Comparison of ENCODE assay signal across 8 mouse cellular contexts in the genomic region with DNA sequence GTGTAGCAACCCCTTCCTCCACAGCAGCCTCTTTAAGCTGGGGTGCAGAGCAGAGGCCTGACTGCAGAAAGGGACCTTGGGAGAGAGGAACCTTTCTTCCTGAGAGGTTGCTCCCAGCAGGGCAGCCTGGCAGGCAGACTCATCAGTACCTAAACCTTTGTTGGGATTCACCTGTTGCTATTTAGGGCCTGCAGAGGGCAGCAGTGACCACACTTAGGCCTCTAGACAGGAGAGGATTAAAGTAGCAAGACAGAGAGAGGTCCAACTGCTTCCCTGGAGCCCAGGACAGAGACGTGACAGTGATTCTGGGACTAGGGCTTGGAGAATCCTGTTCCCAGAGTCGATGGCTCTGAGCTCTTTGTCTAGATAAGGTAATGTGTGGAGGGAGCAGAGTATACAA. TPM values are rescaled to one million over a fixed set of nuclear protein-coding genes. Genes with fewer than 3 reads are reported as not detected.
A peak's percentile ranks its signal among the peaks of the same experiment; 100 is the strongest.
DNase-seq lines count a peak whose midpoint lies in the region; ATAC-seq and TF ChIP-seq lines count a peak whose summit lies in the region.

No protein-coding gene starts in this region.

- H3K27me3 ChIP-seq in heart, embryonic 13.5 days (replicated peaks) = peaks cover 30% of the 10 kb centered on the region
- no peaks in the 10 kb centered on the region for H3K27me3 ChIP-seq in thymus, adult 2 months (ENCODE audit: control insufficient read depth, insufficient read depth, low read length)

- 0% methylated on average over 2 of the region's 2 CpGs for WGBS in heart, embryonic 13.5 days
- WGBS in thymus, adult 2 months = 21% methylated on average over 2 of the region's 2 CpGs

- no peaks in the 10 kb centered on the region for H3K36me3 ChIP-seq in heart, embryonic 13.5 days
- no peaks in the 10 kb centered on the region for H3K36me3 ChIP-seq in thymus, adult 2 months (ENCODE audit: control insufficient read depth, insufficient read depth, low read length)

- H3K9ac ChIP-seq in heart, embryonic 13.5 days = peak overlapping the region; percentile 64; the same call in 1 of the 2 replicates

- no peaks in the 10 kb centered on the region for H3K9me3 ChIP-seq in heart, embryonic 13.5 days

- H3K4me2 ChIP-seq in heart, embryonic 13.5 days = no peak overlapping the region

- TF ChIP-seq POLR2A in thymus, adult 2 months (IDR thresholded peaks at IDR 0.05; ENCODE audit: control insufficient read depth, extremely low read depth, insufficient read depth, low read length, poor library complexity) = no peak

- peak; percentile 65 for DNase-seq in layer of hippocampus, adult 11-12 months (ENCODE audit: low spot score)
- DNase-seq in layer of hippocampus, postnatal 14 days (ENCODE audit: low spot score in 2 of 2) = no peak
- DNase-seq in Muller cell, postnatal 12 days (ENCODE audit: inconsistent ontology term) = peak; percentile 78
- peak; percentile 85 for DNase-seq in cerebellum, adult 9-10 months
- peak; percentile 72 for DNase-seq in kidney, postnatal 10 days
- peak; percentile 72 for DNase-seq in thymus, adult 2 months

- peaks cover 32% of the 10 kb centered on the region for H3K4me1 ChIP-seq in heart, embryonic 13.5 days
- peaks cover 32% of the 10 kb centered on the region for H3K4me1 ChIP-seq in thymus, adult 2 months (replicated peaks; ENCODE audit: control insufficient read depth, insufficient read depth, low read length)

- ATAC-seq in heart, embryonic 13.5 days (ENCODE audit: extremely low read depth, insufficient number of reproducible peaks, low FRiP score, low TSS enrichment) = no peak
- ATAC-seq in megakaryocyte-erythroid progenitor cell, adult 5-6 weeks (replicated peaks; ENCODE audit: low FRiP score, low TSS enrichment, poor library complexity, severe bottlenecking) = peak; percentile 77

- H3K4me3 ChIP-seq in heart, embryonic 13.5 days = no peak overlapping the region
- H3K4me3 ChIP-seq in thymus, adult 2 months (ENCODE audit: control insufficient read depth, insufficient read depth, low read length) = no peak overlapping the region

- no peak for TF ChIP-seq CTCF in thymus, adult 2 months (IDR thresholded peaks at IDR 0.05; ENCODE audit: borderline replicate concordance, control insufficient read depth, extremely low read depth, insufficient read depth, low read length, poor library complexity)

- H3K27ac ChIP-seq in heart, embryonic 13.5 days (replicated peaks) = peak overlapping the region; percentile 68; the same call in 1 of the 2 replicates
- no peak overlapping the region for H3K27ac ChIP-seq in thymus, adult 2 months (ENCODE audit: control insufficient read depth, insufficient read depth, low read length)

RNA-seq across cellular contexts. Expression of gene P2rx1, which starts 7.5 kb away (rescaled TPM):
- under 1 TPM; 0.65 to 0.83 TPM for total RNA-seq in layer of hippocampus, postnatal 14 days (2021)
- polyA plus RNA-seq in heart, embryonic 13.5 days (2015; fragmentation: Nextera tagmentation; extraction: Ambion mirVana) = 2.1 and 2.3 TPM in 2 replicates
- total RNA-seq in megakaryocyte-erythroid progenitor cell, adult 5-6 weeks (2014; fragmentation: Nextera tagmentation) = 1.8 and 3.1 TPM in 2 replicates
- total RNA-seq in megakaryocyte-erythroid progenitor cell, adult 5-6 weeks (2017) = 2.2 TPM in 1 of 2 replicates, not detected in the other
- polyA plus RNA-seq in thymus, adult 2 months (2012; rRNA removed) = 82.6 and 103 TPM in 2 replicates

RNA-seq across cellular contexts. Expression of gene Camkk1, which starts 12.4 kb away (rescaled TPM):
- 10 to 100 TPM; 80.5 to 82.7 TPM for total RNA-seq in layer of hippocampus, postnatal 14 days (2021)
- 2.2 and 3.0 TPM in 2 replicates for polyA plus RNA-seq in heart, embryonic 13.5 days (2015; fragmentation: Nextera tagmentation; extraction: Ambion mirVana)
- 0.12 and 0.28 TPM in 2 replicates for total RNA-seq in megakaryocyte-erythroid progenitor cell, adult 5-6 weeks (2014; fragmentation: Nextera tagmentation)
- 0.53 TPM in 1 of 2 replicates, not detected in the other for total RNA-seq in megakaryocyte-erythroid progenitor cell, adult 5-6 weeks (2017)
- 35.4 and 40.0 TPM in 2 replicates for polyA plus RNA-seq in thymus, adult 2 months (2012; rRNA removed)

RNA-seq across cellular contexts. Expression of gene Ncbp3, which starts 41.2 kb away (rescaled TPM):
- 1 to 10 TPM; 9.4 to 9.7 TPM for total RNA-seq in layer of hippocampus, postnatal 14 days (2021)
- polyA plus RNA-seq in heart, embryonic 13.5 days (2015; fragmentation: Nextera tagmentation; extraction: Ambion mirVana) = 9.9 TPM in 2 replicates
- total RNA-seq in megakaryocyte-erythroid progenitor cell, adult 5-6 weeks (2014; fragmentation: Nextera tagmentation) = 12.5 and 12.7 TPM in 2 replicates
- 16.4 and 19.1 TPM in 2 replicates for total RNA-seq in megakaryocyte-erythroid progenitor cell, adult 5-6 weeks (2017)
- polyA plus RNA-seq in thymus, adult 2 months (2012; rRNA removed) = 6.5 and 7.0 TPM in 2 replicates

RNA-seq across cellular contexts. Expression of gene Atp2a3, which starts 45.4 kb away (rescaled TPM):
- 1 to 10 TPM; 7.9 to 8.1 TPM for total RNA-seq in layer of hippocampus, postnatal 14 days (2021)
- polyA plus RNA-seq in heart, embryonic 13.5 days (2015; fragmentation: Nextera tagmentation; extraction: Ambion mirVana) = 3.9 and 4.0 TPM in 2 replicates
- total RNA-seq in megakaryocyte-erythroid progenitor cell, adult 5-6 weeks (2014; fragmentation: Nextera tagmentation) = 16.4 and 28.3 TPM in 2 replicates
- total RNA-seq in megakaryocyte-erythroid progenitor cell, adult 5-6 weeks (2017) = 14.9 and 15.7 TPM in 2 replicates
- polyA plus RNA-seq in thymus, adult 2 months (2012; rRNA removed) = 478 and 539 TPM in 2 replicates

Comparison
In these comparisons a context has a peak if more than half of its experiments do, and no peak if none do; other contexts are left out.
1. DNase-seq: peak in layer of hippocampus, adult 11-12 months (single experiment), Muller cell, postnatal 12 days (single experiment), cerebellum, adult 9-10 months (single experiment), kidney, postnatal 10 days (single experiment) and thymus, adult 2 months (single experiment); none in layer of hippocampus, postnatal 14 days (0 of 2).
2. RNA of gene Camkk1, which starts 12.4 kb away (total RNA-seq): 80.5 to 82.7 TPM in layer of hippocampus, postnatal 14 days; 0.12 to 0.53 TPM in megakaryocyte-erythroid progenitor cell, adult 5-6 weeks; every median in the first group is over 10 times any median in the second.